Mouse (Mus musculus): ENCODE results near the gene Fam71a. TPM values are rescaled to one million over a fixed set of nuclear protein-coding genes. Genes with fewer than 3 reads are reported as not detected.

Gene Fam71a
- polyA plus RNA-seq (2012) = not detected in 2 replicates

DNA sequence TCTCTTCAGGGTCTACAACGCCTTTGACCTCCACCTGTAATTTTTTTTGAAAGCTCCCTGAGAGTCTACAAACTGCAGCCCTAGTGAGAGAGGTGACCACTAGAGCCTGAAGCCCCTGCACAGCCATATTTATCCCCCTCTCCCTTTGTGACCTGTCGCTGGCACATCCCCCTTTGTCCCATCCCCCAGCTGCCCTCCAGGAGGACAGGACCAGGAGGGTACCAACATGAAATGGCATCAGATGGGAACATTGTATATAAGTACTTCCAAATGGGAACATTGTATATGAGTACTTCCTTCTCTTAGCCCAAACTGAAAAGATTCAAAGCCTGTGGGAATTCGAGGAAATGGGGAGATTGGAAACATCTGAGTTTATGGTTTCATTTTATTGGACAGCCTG lies at the start of gene Fam71a:
TSS of gene Fam71a (minus strand) at position 101 of the 400 bp plus-strand sequence.
- Histone ChIP-seq H3K4me3 (replicated peaks) (no peak within 1 kb of the TSS), H3K4me1 (ENCODE audit: control insufficient read depth) (no peaks in the 10 kb centered on the region), H3K36me3 (ENCODE audit: control insufficient read depth) (no peaks in the 10 kb centered on the region), H3K27me3 (ENCODE audit: control insufficient read depth) (no peaks in the 10 kb centered on the region), H3K9me3 (ENCODE audit: control insufficient read depth, low read length) (peaks cover 6% of the 10 kb centered on the region)
- TF ChIP-seq TAL1 (IDR thresholded peaks at IDR 0.05; ENCODE audit: low read length) (no peak), GATA1 (IDR thresholded peaks at IDR 0.05; ENCODE audit: low read length) (no peak)

GRCm38 (mm10) chr1:191211096-191211495 lies 46.5 kb upstream of the Fam71a start:
- Histone ChIP-seq H3K9me3 (ENCODE audit: control insufficient read depth, low read length) (no peaks in the 10 kb centered on the region), H3K4me1 (ENCODE audit: control insufficient read depth) (no peaks in the 10 kb centered on the region), H3K36me3 (ENCODE audit: control insufficient read depth) (no peaks in the 10 kb centered on the region), H3K4me3 (replicated peaks) (no peak overlapping the region), H3K27me3 (ENCODE audit: control insufficient read depth) (peaks cover 33% of the 10 kb centered on the region)
- TF ChIP-seq GATA1 (IDR thresholded peaks at IDR 0.05; ENCODE audit: low read length) (no peak), TAL1 (IDR thresholded peaks at IDR 0.05; ENCODE audit: low read length) (no peak)

GRCm38 (mm10) chr1:191205791-191206190 lies 41.2 kb upstream of the Fam71a start:
- 0 out of 2 replicates have a peak, but pooled peaks cover 3% of the 10 kb centered on the region for H3K9me3 ChIP-seq (ENCODE audit: control insufficient read depth, low read length)
- H3K4me3 ChIP-seq (replicated peaks) = no peak overlapping the region
- no peaks in the 10 kb centered on the region for H3K4me1 ChIP-seq (ENCODE audit: control insufficient read depth)
- TF ChIP-seq TAL1 (IDR thresholded peaks at IDR 0.05; ENCODE audit: low read length) (no peak), GATA1 (IDR thresholded peaks at IDR 0.05; ENCODE audit: low read length) (no peak)
- H3K27me3 ChIP-seq (ENCODE audit: control insufficient read depth) = peaks cover 26% of the 10 kb centered on the region
- no peaks in the 10 kb centered on the region for H3K36me3 ChIP-seq (ENCODE audit: control insufficient read depth)

DNA sequence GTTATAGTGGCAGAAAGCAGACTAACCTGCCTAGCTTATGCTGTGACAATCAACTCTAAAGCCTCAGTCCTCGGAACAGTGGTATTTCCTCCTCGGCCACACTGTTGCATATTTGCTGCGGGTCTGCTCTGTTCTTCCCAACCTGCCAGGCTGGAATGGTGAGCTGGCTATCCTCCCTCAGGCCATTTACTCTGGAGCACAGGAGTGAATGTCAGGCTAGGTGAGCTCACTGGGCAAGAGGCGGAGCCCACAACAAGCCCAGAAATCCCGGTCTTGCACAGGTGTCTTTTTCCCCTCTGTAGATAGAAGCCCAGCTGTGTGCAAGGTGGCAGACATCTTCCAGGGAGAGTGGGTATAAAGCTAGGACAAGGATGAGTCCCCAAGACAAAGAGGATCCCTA lies 40.3 kb upstream of the Fam71a start:
- Histone ChIP-seq H3K4me3 (replicated peaks) (no peak overlapping the region), H3K4me1 (ENCODE audit: control insufficient read depth) (no peaks in the 10 kb centered on the region), H3K27me3 (ENCODE audit: control insufficient read depth) (peaks cover 23% of the 10 kb centered on the region), H3K9me3 (ENCODE audit: control insufficient read depth, low read length) (0 out of 2 replicates have a peak, but pooled peaks cover 3% of the 10 kb centered on the region), H3K36me3 (ENCODE audit: control insufficient read depth) (no peaks in the 10 kb centered on the region)
- TF ChIP-seq TAL1 (IDR thresholded peaks at IDR 0.05; ENCODE audit: low read length) (no peak), GATA1 (IDR thresholded peaks at IDR 0.05; ENCODE audit: low read length) (no peak)

DNA sequence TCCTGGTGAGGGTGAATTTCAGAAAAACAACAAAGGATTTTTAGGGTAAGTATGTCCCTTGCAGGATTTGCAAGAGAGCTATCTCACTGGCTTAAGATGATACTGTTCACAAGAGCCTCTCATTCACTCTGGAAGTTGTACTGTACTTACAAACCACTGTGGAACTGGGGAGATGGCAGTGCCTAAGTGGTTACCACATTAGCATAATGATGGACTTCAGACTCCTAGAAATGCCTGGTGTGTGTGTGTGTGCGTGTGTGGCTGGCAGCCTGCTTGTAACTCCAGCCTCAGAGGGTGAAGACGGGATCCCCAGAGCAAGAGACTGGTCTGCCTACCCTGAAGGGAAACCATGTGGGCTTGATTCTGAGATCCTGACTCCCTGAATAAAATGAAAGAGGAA lies 38.9 kb upstream of the Fam71a start:
- TF ChIP-seq GATA1 (IDR thresholded peaks at IDR 0.05; ENCODE audit: low read length) = no peak
- TF ChIP-seq TAL1 (IDR thresholded peaks at IDR 0.05; ENCODE audit: low read length) = no peak
- Histone ChIP-seq H3K36me3 (ENCODE audit: control insufficient read depth) (no peaks in the 10 kb centered on the region), H3K27me3 (ENCODE audit: control insufficient read depth) (peaks cover 24% of the 10 kb centered on the region), H3K9me3 (ENCODE audit: control insufficient read depth, low read length) (0 out of 2 replicates have a peak, but pooled peaks cover 3% of the 10 kb centered on the region), H3K4me3 (replicated peaks) (no peak overlapping the region), H3K4me1 (ENCODE audit: control insufficient read depth) (no peaks in the 10 kb centered on the region)

DNA sequence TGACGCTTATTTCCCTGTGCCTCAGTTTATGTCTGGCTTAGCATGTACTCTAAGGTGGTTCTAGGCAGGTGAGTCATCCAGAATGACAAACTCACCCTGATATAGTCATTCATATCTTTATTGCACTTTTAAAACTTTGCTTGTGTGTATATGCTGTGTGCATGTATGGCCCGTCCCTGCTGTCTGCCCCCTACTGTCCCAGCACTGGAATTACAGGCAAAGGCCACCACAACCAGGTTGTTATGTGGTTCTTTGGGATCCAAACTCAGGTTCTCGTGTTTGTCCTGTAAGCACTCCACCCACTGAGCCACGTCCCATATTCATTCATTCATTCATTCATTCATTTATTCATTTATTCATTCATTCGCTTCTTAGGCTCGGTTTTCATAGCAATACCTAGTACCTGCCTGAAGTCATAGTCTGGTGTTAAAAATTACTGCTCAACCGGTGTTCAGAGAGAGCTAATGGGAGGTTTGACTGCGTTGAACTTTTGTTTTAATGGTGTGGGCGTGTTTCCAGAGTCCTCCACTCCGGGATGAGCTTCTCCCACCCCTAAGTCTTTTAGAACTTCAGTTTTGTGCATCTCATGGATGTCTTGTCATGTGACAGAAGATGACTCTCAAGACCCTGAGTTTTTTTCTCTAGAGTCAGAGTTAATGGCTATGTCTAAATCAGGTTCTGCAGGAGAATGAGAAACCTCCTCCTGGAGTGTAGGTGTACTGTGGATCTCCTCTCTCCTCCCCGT lies 37.8 kb upstream of the Fam71a start:
- Histone ChIP-seq H3K36me3 (ENCODE audit: control insufficient read depth) (no peaks in the 10 kb centered on the region), H3K9me3 (ENCODE audit: control insufficient read depth, low read length) (0 out of 2 replicates have a peak, but pooled peaks cover 3% of the 10 kb centered on the region), H3K4me3 (replicated peaks) (no peak overlapping the region), H3K27me3 (ENCODE audit: control insufficient read depth) (peaks cover 26% of the 10 kb centered on the region), H3K4me1 (ENCODE audit: control insufficient read depth) (no peaks in the 10 kb centered on the region)
- TF ChIP-seq GATA1 (IDR thresholded peaks at IDR 0.05; ENCODE audit: low read length) = no peak
- no peak for TF ChIP-seq TAL1 (IDR thresholded peaks at IDR 0.05; ENCODE audit: low read length)

- Histone ChIP-seq H3K4me3 (replicated peaks) (no peak overlapping the region), H3K36me3 (ENCODE audit: control insufficient read depth) (no peaks in the 10 kb centered on the region), H3K9me3 (ENCODE audit: control insufficient read depth, low read length) (0 out of 2 replicates have a peak, but pooled peaks cover 3% of the 10 kb centered on the region), H3K27me3 (ENCODE audit: control insufficient read depth) (peaks cover 25% of the 10 kb centered on the region), H3K4me1 (ENCODE audit: control insufficient read depth) (no peaks in the 10 kb centered on the region)
- TF ChIP-seq TAL1 (IDR thresholded peaks at IDR 0.05; ENCODE audit: low read length) = no peak
Measured at GRCm38 (mm10) chr1:191200816-191201602, 36.4 kb upstream of the Fam71a start.

DNA sequence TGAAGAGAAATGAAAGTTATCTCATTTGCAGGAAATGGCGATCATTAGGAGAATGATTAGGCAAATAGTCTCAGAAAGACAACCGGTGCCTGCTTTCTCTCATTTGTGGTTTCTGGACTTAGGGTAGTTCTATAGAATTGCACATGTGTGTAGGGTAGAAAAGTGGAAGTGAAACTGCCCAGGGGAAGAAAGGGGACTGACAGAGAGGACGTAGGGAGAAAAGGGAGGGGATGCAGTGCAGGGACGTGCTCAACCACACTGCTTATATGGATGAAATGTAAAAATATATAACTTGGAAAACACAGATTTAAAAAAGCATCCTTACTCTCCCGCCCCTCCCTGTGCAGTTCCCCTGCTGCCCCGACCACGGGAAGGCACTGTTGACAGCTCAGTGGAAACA lies 33.3 kb upstream of the Fam71a start:
- H3K4me3 ChIP-seq (replicated peaks) = no peak overlapping the region
- H3K4me1 ChIP-seq (ENCODE audit: control insufficient read depth) = no peaks in the 10 kb centered on the region
- 0 out of 2 replicates have a peak, but pooled peaks cover 3% of the 10 kb centered on the region for H3K9me3 ChIP-seq (ENCODE audit: control insufficient read depth, low read length)
- no peaks in the 10 kb centered on the region for H3K36me3 ChIP-seq (ENCODE audit: control insufficient read depth)
- peaks cover 12% of the 10 kb centered on the region for H3K27me3 ChIP-seq (ENCODE audit: control insufficient read depth)
- no peak for TF ChIP-seq TAL1 (IDR thresholded peaks at IDR 0.05; ENCODE audit: low read length)
- TF ChIP-seq GATA1 (IDR thresholded peaks at IDR 0.05; ENCODE audit: low read length) = no peak

DNA sequence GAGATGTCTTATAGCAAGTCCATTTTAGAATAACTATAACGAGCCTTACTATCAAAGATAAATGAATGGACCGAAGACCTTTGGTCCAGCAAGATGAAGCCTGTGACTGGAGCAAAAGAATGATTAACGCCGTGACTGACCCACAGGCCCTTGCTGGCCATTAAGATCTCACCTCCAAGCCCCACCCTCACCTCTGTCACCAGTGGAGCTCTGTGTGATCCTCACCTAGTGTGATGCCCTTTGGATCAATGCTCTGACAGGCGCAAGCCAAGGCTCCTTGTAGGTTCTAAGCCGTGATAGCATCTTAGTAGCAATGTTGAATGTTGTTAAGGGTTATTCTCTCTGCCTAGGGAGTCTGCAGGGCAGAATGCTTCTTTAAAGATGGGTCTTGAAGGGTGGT lies 31.4 kb upstream of the Fam71a start:
- Histone ChIP-seq H3K27me3 (ENCODE audit: control insufficient read depth) (peaks cover 29% of the 10 kb centered on the region), H3K9me3 (ENCODE audit: control insufficient read depth, low read length) (no peaks in the 10 kb centered on the region), H3K4me3 (replicated peaks) (no peak overlapping the region), H3K4me1 (ENCODE audit: control insufficient read depth) (no peaks in the 10 kb centered on the region), H3K36me3 (ENCODE audit: control insufficient read depth) (no peaks in the 10 kb centered on the region)
- TF ChIP-seq GATA1 (IDR thresholded peaks at IDR 0.05; ENCODE audit: low read length) = no peak
- TF ChIP-seq TAL1 (IDR thresholded peaks at IDR 0.05; ENCODE audit: low read length) = no peak
